Mouse (Mus musculus) ES-E14 (cell line): Measurements from ENCODE around the gene Fam89a.

Source experiments
- HCFC1 ChIP-seq: IDR thresholded peaks from 2 replicates; pipeline ENCODE4 v1.6.1; 2012; ENCODE audit warnings: low read length, inconsistent platforms, borderline replicate concordance; ENCODE audit not compliant: insufficient read depth
- ZNF384 ChIP-seq: IDR thresholded peaks from 2 replicates; pipeline ENCODE4 v1.6.1; 2012; ENCODE audit warnings: low read depth, low read length, inconsistent platforms

DNA sequence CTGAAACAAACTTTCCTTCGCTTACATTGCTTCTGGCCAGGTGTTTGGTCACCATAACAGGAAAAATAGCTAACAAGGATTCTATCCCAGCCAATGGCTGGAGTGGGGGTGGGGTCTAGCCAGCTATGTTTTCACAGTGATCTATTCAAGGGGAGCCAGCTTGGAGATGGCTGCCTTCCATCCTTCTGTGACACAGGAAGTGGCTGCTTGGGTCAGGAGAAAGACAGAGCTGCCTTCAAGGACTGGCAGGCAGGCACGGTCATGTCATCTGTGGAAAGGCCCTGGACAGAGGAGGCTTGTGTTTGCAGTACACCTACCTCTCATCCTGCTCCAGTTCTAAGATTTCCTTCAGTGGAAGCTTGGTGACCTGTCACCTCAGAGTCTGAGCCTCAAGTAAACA is 20.8 kb upstream of the Fam89a start:
- TF ChIP-seq ZNF384 (no peak), HCFC1 (no peak)
